Mouse (Mus musculus): ENCODE data around the gene Casp12. TPM values are rescaled to one million over a fixed set of nuclear protein-coding genes. Genes with fewer than 3 reads are reported as not detected.
"Not testable (repeated sequence)": the region's sequence is repeated elsewhere in the genome, so short reads cannot be mapped to it uniquely, and the experiment has no call there.

The Casp12 gene
- total RNA-seq (2021), result 1 to 10 TPM; 1.0 to 1.3 TPM

GRCm38 (mm10) chr9:5345291-5345898 is at the start of gene Casp12:
Casp12 (plus strand) TSS chr9:5345430.
- intact Hi-C loops (cut with DNase I), result no loop called here
- DNase-seq (ENCODE audit: extremely low spot score in 1 of 2, low spot score in 2 of 2), result no peak

GRCm38 (mm10) chr9:5296354-5297237 is 48.6 kb upstream of the Casp12 start:
- DNase-seq (ENCODE audit: extremely low spot score in 1 of 2, low spot score in 2 of 2), result no peak
- intact Hi-C loops (cut with DNase I), result no loop called here

GRCm38 (mm10) chr9:5298329-5299131 is 46.7 kb upstream of the Casp12 start, which contains the start of gene Casp1:
Casp1 (plus strand) TSS chr9:5298517.
- DNase-seq (ENCODE audit: extremely low spot score in 1 of 2, low spot score in 2 of 2), result no peak
- intact Hi-C loops (cut with DNase I), result no loop called here

GRCm38 (mm10) chr9:5299132-5299381 is 46.2 kb upstream of the Casp12 start:
- intact Hi-C loops (cut with DNase I), result no loop called here

GRCm38 (mm10) chr9:5308561-5308960 is 36.7 kb upstream of the Casp12 start, which contains the start of gene Casp4:
Casp4 (plus strand) TSS chr9:5308828.
- intact Hi-C loops (cut with DNase I), result no loop called here
- DNase-seq (ENCODE audit: extremely low spot score in 1 of 2, low spot score in 2 of 2), result no peak

More at GRCm38 (mm10) chr9:5299132-5299381, 46.2 kb upstream of the Casp12 start:
- DNase-seq (ENCODE audit: extremely low spot score in 1 of 2, low spot score in 2 of 2), result no peak

GRCm38 (mm10) chr9:5310112-5310511 is 35.1 kb upstream of the Casp12 start:
- intact Hi-C loops (cut with DNase I), result no loop called here
- no peak for DNase-seq (ENCODE audit: extremely low spot score in 1 of 2, low spot score in 2 of 2)

GRCm38 (mm10) chr9:5311435-5311834 is 33.8 kb upstream of the Casp12 start:
- intact Hi-C loops (cut with DNase I), result no loop called here
- DNase-seq (ENCODE audit: extremely low spot score in 1 of 2, low spot score in 2 of 2), result no peak

- intact Hi-C loops (cut with DNase I), result no loop called here
- DNase-seq (ENCODE audit: extremely low spot score in 1 of 2, low spot score in 2 of 2), result no peak
Measured at GRCm38 (mm10) chr9:5328204-5328603, 17.0 kb upstream of the Casp12 start.

GRCm38 (mm10) chr9:5332441-5332840 is 12.8 kb upstream of the Casp12 start:
- DNase-seq (ENCODE audit: extremely low spot score in 1 of 2, low spot score in 2 of 2), result no peak
- intact Hi-C loops (cut with DNase I), result no loop called here

- no peak for DNase-seq (ENCODE audit: extremely low spot score in 1 of 2, low spot score in 2 of 2)
- intact Hi-C loops (cut with DNase I), result no loop called here
Measured at GRCm38 (mm10) chr9:5333422-5333821, 11.8 kb upstream of the Casp12 start.

GRCm38 (mm10) chr9:5343092-5343491 is 2.1 kb upstream of the Casp12 start:
- no peak for DNase-seq (ENCODE audit: extremely low spot score in 1 of 2, low spot score in 2 of 2)
- intact Hi-C loops (cut with DNase I), result no loop called here

GRCm38 (mm10) chr9:5344090-5344489 is 1.1 kb upstream of the Casp12 start:
- no peak for DNase-seq (ENCODE audit: extremely low spot score in 1 of 2, low spot score in 2 of 2)
- intact Hi-C loops (cut with DNase I), result no loop called here

GRCm38 (mm10) chr9:5347381-5347780 is 2.2 kb downstream of the Casp12 start:
- no peak for DNase-seq (ENCODE audit: extremely low spot score in 1 of 2, low spot score in 2 of 2)
- intact Hi-C loops (cut with DNase I), result no loop called here

- no peak for DNase-seq (ENCODE audit: extremely low spot score in 1 of 2, low spot score in 2 of 2)
- intact Hi-C loops (cut with DNase I), result no loop called here
Measured at GRCm38 (mm10) chr9:5353673-5354072, 8.4 kb downstream of the Casp12 start.

GRCm38 (mm10) chr9:5356801-5357200 is 11.6 kb downstream of the Casp12 start:
- intact Hi-C loops (cut with DNase I), result no loop called here

GRCm38 (mm10) chr9:5393561-5393960 is 48.3 kb downstream of the Casp12 start:
- DNase-seq (ENCODE audit: extremely low spot score in 1 of 2, low spot score in 2 of 2), result no peak
- intact Hi-C loops (cut with DNase I), result no loop called here

More at GRCm38 (mm10) chr9:5356801-5357200, 11.6 kb downstream of the Casp12 start:
- DNase-seq (ENCODE audit: extremely low spot score in 1 of 2, low spot score in 2 of 2), result no peak

GRCm38 (mm10) chr9:5395861-5396260 is 50.6 kb downstream of the Casp12 start:
- intact Hi-C loops (cut with DNase I); DNase-seq (ENCODE audit: extremely low spot score in 1 of 2, low spot score in 2 of 2): not testable (repeated sequence)

GRCm38 (mm10) chr9:5410988-5411568 is 65.8 kb downstream of the Casp12 start:
- DNase-seq (ENCODE audit: extremely low spot score in 1 of 2, low spot score in 2 of 2), result no peak
- intact Hi-C loops (cut with DNase I), result no loop called here

- intact Hi-C loops (cut with DNase I), result no loop called here
- no peak for DNase-seq (ENCODE audit: extremely low spot score in 1 of 2, low spot score in 2 of 2)
Measured at GRCm38 (mm10) chr9:5412446-5413111, 67.3 kb downstream of the Casp12 start.

Measured in left cerebral cortex, postnatal 10 days (tissue).